Mouse (Mus musculus) neural tube, embryonic 12.5 days (tissue): ENCODE data around the gene Cartpt. TPM values are rescaled to one million over a fixed set of nuclear protein-coding genes. Genes with fewer than 3 reads are reported as not detected.

Experiments
- ATAC-seq: fragments of 200-750 bp; cut with Nextera tagmentation; 2 replicates; pipeline ENCODE4 v1.8.0; 2017; ENCODE audit warnings: low read depth, mild to moderate bottlenecking, moderate TSS enrichment, moderate library complexity; ENCODE audit not compliant: low FRiP score
- H3K27ac ChIP-seq: fragments of 300-500 bp; sonication (generic); 2 replicates; pipeline ENCODE4 v1.5.1; 2016
- H3K27me3 ChIP-seq: fragments of 300-500 bp; sonication (generic); replicated peaks from 2 replicates; pipeline ENCODE4 v1.6.1; 2016; ENCODE audit warnings: mild to moderate bottlenecking
- H3K36me3 ChIP-seq: fragments of 300-500 bp; sonication (generic); 2 replicates; pipeline ENCODE4 v1.6.1; 2016; ENCODE audit warnings: mild to moderate bottlenecking
- H3K4me1 ChIP-seq: fragments of 300-500 bp; sonication (generic); 2 replicates; pipeline ENCODE4 v1.6.1; 2016
- H3K4me2 ChIP-seq: fragments of 300-500 bp; sonication (generic); replicated peaks from 2 replicates; pipeline ENCODE4 v1.6.1; 2016; ENCODE audit warnings: mild to moderate bottlenecking
- H3K4me3 ChIP-seq: fragments of 300-500 bp; sonication (generic); 2 replicates; pipeline ENCODE4 v1.5.1; 2016
- H3K9ac ChIP-seq: fragments of 300-500 bp; sonication (generic); 2 replicates; pipeline ENCODE4 v1.6.1; 2016; ENCODE audit warnings: mild to moderate bottlenecking
- H3K9me3 ChIP-seq: fragments of 300-500 bp; sonication (generic); 2 replicates; pipeline ENCODE4 v1.6.1; 2016; ENCODE audit warnings: mild to moderate bottlenecking
- WGBS: fragments of 180-500 bp; shearing (Covaris S2); methylation state at CpG from one replicate; pipeline ENCODE4 v1.1.7; 2016; 5-methylcytosine and 5-hydroxymethylcytosine counted together
- polyA plus RNA-seq: library from polyadenylated mRNA; unstranded; fragments of >200 nt; fragmentation: Nextera tagmentation; extraction: Ambion mirVana; gene quantifications from 2 replicates; pipeline ENCODE4 v1.2.1, GENCODE M21; 2016

Cartpt gene
- polyA plus RNA-seq = 31.3 and 33.4 TPM in 2 replicates

GRCm38 (mm10) chr13:99900965-99901364, at the start of gene Cartpt:
TSS of gene Cartpt (minus strand) at chr13:99901091.
- 44% methylated on average over 9 of the region's 9 CpGs for WGBS
- peak within 1 kb of the TSS; percentile 68 for H3K4me2 ChIP-seq
- H3K27me3 ChIP-seq = peaks cover 31% of the 10 kb centered on the region
- no peak for ATAC-seq
- no peaks in the 10 kb centered on the region for H3K36me3 ChIP-seq
- H3K9me3 ChIP-seq = no peaks in the 10 kb centered on the region
- H3K4me1 ChIP-seq = peaks cover 12% of the 10 kb centered on the region
- H3K27ac ChIP-seq = no peak within 1 kb of the TSS
- H3K4me3 ChIP-seq = peak within 1 kb of the TSS; percentile 39
- H3K9ac ChIP-seq = peak within 1 kb of the TSS; percentile 45; the same call in 1 of the 2 replicates

- 0 out of 2 replicates have a peak, but pooled peaks cover 4% of the 10 kb centered on the region for H3K36me3 ChIP-seq
- no peak overlapping the region for H3K4me2 ChIP-seq
- no peak overlapping the region for H3K27ac ChIP-seq
- H3K4me3 ChIP-seq = no peak overlapping the region
- no peaks in the 10 kb centered on the region for H3K27me3 ChIP-seq
- H3K9ac ChIP-seq = no peak overlapping the region
- H3K9me3 ChIP-seq = no peaks in the 10 kb centered on the region; the same call in 1 of the 2 replicates
- 92% methylated on average over 4 of the region's 4 CpGs for WGBS
- no peak for ATAC-seq
- H3K4me1 ChIP-seq = no peaks in the 10 kb centered on the region
Observed at GRCm38 (mm10) chr13:99947417-99947816, 46.5 kb upstream of the Cartpt start.

- H3K27me3 ChIP-seq = no peaks in the 10 kb centered on the region
- no peak overlapping the region for H3K27ac ChIP-seq
- no peak for ATAC-seq
- no peak overlapping the region for H3K4me3 ChIP-seq
- WGBS = 93% methylated on average over 2 of the region's 2 CpGs
- peaks cover 9% of the 10 kb centered on the region for H3K4me1 ChIP-seq
- no peak overlapping the region for H3K4me2 ChIP-seq
- no peak overlapping the region for H3K9ac ChIP-seq
- H3K36me3 ChIP-seq = no peaks in the 10 kb centered on the region
- H3K9me3 ChIP-seq = no peaks in the 10 kb centered on the region; the same call in 1 of the 2 replicates
Observed at GRCm38 (mm10) chr13:99943525-99943924, 42.6 kb upstream of the Cartpt start.

GRCm38 (mm10) chr13:99940601-99941000, 39.7 kb upstream of the Cartpt start:
- Histone ChIP-seq H3K27me3 (no peaks in the 10 kb centered on the region), H3K4me2 (no peak overlapping the region), H3K9ac (no peak overlapping the region), H3K27ac (no peak overlapping the region), H3K36me3 (no peaks in the 10 kb centered on the region), H3K4me1 (peaks cover 9% of the 10 kb centered on the region), H3K4me3 (no peak overlapping the region), H3K9me3 (no peaks in the 10 kb centered on the region; the same call in 1 of the 2 replicates)
- WGBS = 23% methylated on average over 2 of the region's 2 CpGs
- peak; percentile 96 for ATAC-seq

GRCm38 (mm10) chr13:99939320-99939671, 38.4 kb upstream of the Cartpt start:
- no peaks in the 10 kb centered on the region for H3K36me3 ChIP-seq
- no peaks in the 10 kb centered on the region for H3K27me3 ChIP-seq
- no peak overlapping the region for H3K4me2 ChIP-seq
- no peak overlapping the region for H3K9ac ChIP-seq
- peaks cover 9% of the 10 kb centered on the region for H3K4me1 ChIP-seq
- H3K27ac ChIP-seq = no peak overlapping the region
- no peak for ATAC-seq
- 73% methylated on average over 8 of the region's 8 CpGs for WGBS
- no peak overlapping the region for H3K4me3 ChIP-seq
- H3K9me3 ChIP-seq = no peaks in the 10 kb centered on the region; the same call in 1 of the 2 replicates

- H3K27ac ChIP-seq = no peak overlapping the region
- no peak overlapping the region for H3K4me3 ChIP-seq
- H3K36me3 ChIP-seq = no peaks in the 10 kb centered on the region
- H3K27me3 ChIP-seq = no peaks in the 10 kb centered on the region
- no peak for ATAC-seq
- no peak overlapping the region for H3K9ac ChIP-seq
- peaks cover 9% of the 10 kb centered on the region for H3K4me1 ChIP-seq
- no peak overlapping the region for H3K4me2 ChIP-seq
- H3K9me3 ChIP-seq = no peaks in the 10 kb centered on the region; the same call in 1 of the 2 replicates
- WGBS = 80% methylated on average over 10 of the region's 10 CpGs
Observed at GRCm38 (mm10) chr13:99938606-99939319, 37.9 kb upstream of the Cartpt start.

GRCm38 (mm10) chr13:99937741-99938140, 36.9 kb upstream of the Cartpt start:
- H3K4me1 ChIP-seq = peaks cover 9% of the 10 kb centered on the region
- no peak overlapping the region for H3K4me3 ChIP-seq
- no peaks in the 10 kb centered on the region for H3K9me3 ChIP-seq
- H3K4me2 ChIP-seq = no peak overlapping the region
- H3K27ac ChIP-seq = no peak overlapping the region
- H3K9ac ChIP-seq = no peak overlapping the region
- no peaks in the 10 kb centered on the region for H3K36me3 ChIP-seq
- 55% methylated on average over 3 of the region's 3 CpGs for WGBS
- no peaks in the 10 kb centered on the region for H3K27me3 ChIP-seq
- ATAC-seq = no peak

GRCm38 (mm10) chr13:99932406-99932805, 31.5 kb upstream of the Cartpt start:
- Histone ChIP-seq H3K4me2 (no peak overlapping the region), H3K9me3 (no peaks in the 10 kb centered on the region), H3K4me3 (no peak overlapping the region), H3K4me1 (no peaks in the 10 kb centered on the region), H3K27me3 (no peaks in the 10 kb centered on the region), H3K9ac (no peak overlapping the region), H3K27ac (no peak overlapping the region), H3K36me3 (no peaks in the 10 kb centered on the region)
- no peak for ATAC-seq
- 97% methylated on average over 1 of the region's 1 CpGs for WGBS

GRCm38 (mm10) chr13:99931502-99931901, 30.6 kb upstream of the Cartpt start:
- Histone ChIP-seq H3K4me1 (0 out of 2 replicates have a peak, but pooled peaks cover 6% of the 10 kb centered on the region), H3K27me3 (no peaks in the 10 kb centered on the region), H3K36me3 (no peaks in the 10 kb centered on the region), H3K4me3 (no peak overlapping the region), H3K9ac (no peak overlapping the region), H3K27ac (no peak overlapping the region), H3K9me3 (no peaks in the 10 kb centered on the region), H3K4me2 (no peak overlapping the region)
- WGBS = 80% methylated on average over 6 of the region's 6 CpGs
- no peak for ATAC-seq

- Histone ChIP-seq H3K4me2 (no peak overlapping the region), H3K27me3 (no peaks in the 10 kb centered on the region), H3K4me3 (no peak overlapping the region), H3K27ac (no peak overlapping the region), H3K9me3 (no peaks in the 10 kb centered on the region), H3K9ac (no peak overlapping the region), H3K36me3 (no peaks in the 10 kb centered on the region), H3K4me1 (peaks cover 17% of the 10 kb centered on the region)
- WGBS = 33% methylated on average over 5 of the region's 5 CpGs
- ATAC-seq = peak; percentile 73; the same call in 1 of the 2 replicates
Observed at GRCm38 (mm10) chr13:99926249-99926648, 25.4 kb upstream of the Cartpt start.

GRCm38 (mm10) chr13:99915632-99916031, 14.7 kb upstream of the Cartpt start:
- 79% methylated on average over 5 of the region's 5 CpGs for WGBS
- no peak for ATAC-seq

GRCm38 (mm10) chr13:99900557-99900892, 366 bp downstream of the Cartpt start:
- peak; percentile 63 for ATAC-seq
- no peaks in the 10 kb centered on the region for H3K36me3 ChIP-seq
- H3K9ac ChIP-seq = peak overlapping the region; percentile 45; the same call in 1 of the 2 replicates
- H3K4me1 ChIP-seq = peaks cover 12% of the 10 kb centered on the region
- no peak overlapping the region for H3K27ac ChIP-seq
- H3K4me3 ChIP-seq = peak overlapping the region; percentile 39
- no peaks in the 10 kb centered on the region for H3K9me3 ChIP-seq
- 1% methylated on average over 30 of the region's 30 CpGs for WGBS
- H3K4me2 ChIP-seq = peak overlapping the region; percentile 68
- H3K27me3 ChIP-seq = peaks cover 31% of the 10 kb centered on the region

More at GRCm38 (mm10) chr13:99915632-99916031, 14.7 kb upstream of the Cartpt start:
- Histone ChIP-seq H3K4me3 (no peak overlapping the region), H3K4me2 (no peak overlapping the region), H3K27me3 (no peaks in the 10 kb centered on the region), H3K36me3 (no peaks in the 10 kb centered on the region), H3K9ac (no peak overlapping the region), H3K9me3 (no peaks in the 10 kb centered on the region), H3K27ac (no peak overlapping the region), H3K4me1 (no peaks in the 10 kb centered on the region)
